Mouse (Mus musculus) gonadal fat pad, adult 2 months (tissue): ENCODE results near the gene Mri1. TPM values are rescaled to one million over a fixed set of nuclear protein-coding genes. Genes with fewer than 3 reads are reported as not detected.

Source experiments
- DNase-seq: peaks from one replicate; pipeline ENCODE4 v3.0.0-alpha.2; 2012; ENCODE audit warnings: low read depth
- polyA plus RNA-seq: library from polyadenylated mRNA; depleted of rRNA; stranded (reverse); fragments of >200 nt; gene quantifications from 2 replicates; pipeline ENCODE4 v1.2.3, GENCODE M21; 2012

Mri1 gene
- polyA plus RNA-seq, 1 experiment: 45.7 TPM

DNA sequence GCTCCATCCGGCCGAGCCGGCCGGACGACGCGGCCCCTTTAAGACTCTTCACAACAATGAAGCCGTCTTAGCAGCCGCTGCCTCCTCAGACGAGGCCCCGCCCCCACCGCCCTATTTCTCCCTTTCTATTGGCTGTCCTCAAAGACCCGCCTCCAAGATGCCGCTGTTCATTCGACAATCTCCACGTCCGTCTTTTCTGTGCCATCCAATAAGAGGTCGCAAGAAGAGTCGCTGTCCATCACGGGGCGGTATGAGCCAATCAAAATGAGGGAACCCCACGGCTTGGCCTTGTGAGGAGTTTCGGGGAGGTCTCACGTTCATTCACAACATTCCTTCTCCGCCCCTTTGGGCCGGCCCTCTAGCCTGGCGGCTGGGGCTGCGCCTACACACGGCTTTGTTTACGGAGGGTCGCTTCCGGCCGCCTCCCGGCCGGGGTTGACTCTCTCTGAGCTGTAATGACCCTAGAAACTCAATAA is 20.1 kb downstream of the Mri1 start, which contains the start of gene Zswim4:
Gene Zswim4 (minus strand): TSS at position 58 of the 476 bp plus-strand sequence.
- DNase-seq: peak; percentile 98

DNA sequence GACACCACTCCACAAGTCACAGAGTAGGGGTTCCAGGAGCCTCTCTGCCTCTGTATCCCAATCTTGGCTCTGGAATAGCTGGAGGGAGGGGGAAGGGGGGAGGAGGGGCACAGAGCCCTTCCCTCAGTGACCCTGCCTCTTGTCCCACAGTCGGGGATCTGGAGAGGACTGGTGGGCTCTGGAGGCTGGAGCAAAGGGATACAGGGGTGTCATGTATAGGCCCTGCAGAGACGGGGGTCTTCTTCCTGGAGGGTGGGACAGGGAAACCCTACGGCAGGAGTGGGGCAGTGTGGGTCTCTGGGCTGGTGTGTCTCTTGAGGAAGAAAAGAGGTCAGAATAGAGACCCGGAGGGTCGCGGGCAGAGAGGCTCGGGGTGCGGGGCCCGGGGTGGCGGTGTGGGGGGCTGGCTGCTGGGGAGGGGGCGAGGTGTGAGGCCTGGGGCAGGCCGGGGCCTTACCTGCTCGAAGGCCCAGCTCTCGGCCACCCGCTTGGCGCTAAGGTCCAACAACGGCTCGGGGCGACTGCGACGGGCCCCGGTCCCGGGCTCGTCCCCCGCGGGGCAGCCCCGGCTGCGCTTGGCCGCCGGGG is 20.6 kb downstream of the Mri1 start:
- DNase-seq: no peak

DNA sequence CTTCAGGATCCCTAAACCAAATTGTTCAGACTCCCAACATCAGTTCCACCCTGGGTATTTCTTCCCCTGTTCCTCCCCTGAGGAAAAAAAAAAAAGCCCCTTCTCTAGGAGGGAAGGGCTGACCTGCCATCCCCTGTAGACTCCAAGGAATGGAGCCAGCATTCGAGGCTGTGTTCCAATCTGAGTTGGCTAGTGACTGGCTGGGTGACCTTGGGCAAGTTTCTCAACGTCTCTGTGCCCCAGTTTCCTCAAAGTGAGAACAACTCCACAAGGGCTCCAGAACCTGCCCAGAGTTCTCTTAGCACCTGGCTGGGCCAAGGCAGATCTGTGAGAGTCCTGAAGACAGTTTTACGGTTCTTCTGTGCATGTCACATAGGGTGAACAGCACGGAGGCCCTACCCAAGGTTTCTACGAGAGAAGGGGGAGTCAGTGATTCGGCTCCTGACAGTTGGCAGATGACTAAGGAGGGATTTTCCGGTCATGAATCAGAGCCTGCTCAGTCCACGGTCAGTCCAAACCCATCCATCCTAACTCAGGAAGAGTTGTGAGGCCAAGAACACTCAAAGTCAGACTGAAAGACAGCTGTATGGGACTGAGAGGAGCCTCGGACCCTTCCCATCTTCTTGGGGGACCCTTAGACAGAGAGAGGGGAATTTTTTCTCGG is 21.2 kb downstream of the Mri1 start:
- DNase-seq: no peak

DNA sequence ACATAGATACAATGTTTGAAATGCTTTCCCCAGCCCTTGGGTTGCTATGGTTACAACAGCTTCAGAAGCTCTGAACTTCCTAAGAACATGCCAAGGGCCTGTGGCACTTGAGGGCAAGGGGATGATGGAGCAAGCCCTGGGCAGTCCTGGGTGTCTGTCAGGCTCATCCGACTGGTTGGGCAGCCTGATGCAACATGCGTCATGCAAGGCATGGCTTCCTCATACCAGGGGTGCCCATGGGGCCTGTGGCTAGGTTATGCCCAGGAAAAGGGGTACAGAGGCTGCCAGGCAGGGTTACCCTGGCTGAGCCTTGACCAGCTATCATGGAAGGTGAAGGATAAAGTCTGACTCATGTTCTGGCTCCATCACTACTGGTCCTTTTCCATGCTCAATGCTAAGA is 24.1 kb downstream of the Mri1 start:
- no peak for DNase-seq

DNA sequence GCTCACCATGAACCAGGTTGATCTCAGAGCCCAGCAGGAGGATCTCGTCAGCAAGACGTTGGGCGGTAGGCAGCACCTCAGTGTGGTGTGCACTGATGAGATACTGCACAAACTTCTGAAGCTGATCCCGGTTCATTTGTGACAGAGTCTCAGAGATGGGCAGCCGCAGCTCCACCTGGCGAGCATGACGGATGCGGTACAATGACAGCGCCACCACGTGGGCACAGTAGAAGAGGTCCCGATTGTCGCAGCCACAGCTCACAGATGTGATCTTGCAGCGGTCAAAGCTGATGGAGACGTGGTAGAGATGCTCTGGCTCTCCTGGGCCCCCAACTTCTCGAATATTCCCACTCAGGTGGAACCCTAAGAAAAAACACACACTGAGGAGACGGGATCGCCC is 26.4 kb downstream of the Mri1 start:
- DNase-seq: no peak

DNA sequence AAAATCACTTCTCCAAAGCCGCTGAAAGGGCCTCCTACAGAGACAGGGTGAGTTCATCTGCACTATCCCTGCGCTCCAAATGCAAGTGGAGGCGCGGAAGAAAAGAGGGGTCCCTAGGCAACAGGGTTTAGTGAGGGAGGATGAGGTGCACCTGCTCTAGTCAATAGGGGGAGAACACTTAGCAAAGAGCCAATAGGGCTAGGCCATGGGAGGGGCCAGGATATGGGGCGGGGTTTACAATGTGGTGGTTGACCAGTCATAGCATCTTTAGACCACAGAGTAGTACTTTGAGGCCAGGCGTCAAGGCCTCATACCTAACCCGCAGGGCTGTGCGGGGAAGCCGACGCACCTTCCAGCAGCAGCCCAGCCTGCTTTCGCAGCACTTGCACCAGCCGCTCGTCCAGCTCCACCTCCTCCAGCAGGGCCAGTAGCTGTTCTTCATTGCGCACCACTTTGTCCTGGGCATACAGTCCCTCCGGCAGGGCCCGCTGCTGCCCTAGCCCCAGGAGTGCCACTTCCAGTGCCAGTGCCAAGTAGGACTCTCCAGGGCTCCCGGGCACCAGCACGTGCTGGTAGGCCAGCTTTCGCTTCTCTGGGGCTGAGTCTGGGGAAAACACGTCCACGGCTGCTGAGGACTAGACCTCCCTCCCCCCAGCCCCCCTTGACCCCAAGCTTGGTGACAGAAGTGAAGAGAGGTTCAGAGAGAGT is 33.6 kb downstream of the Mri1 start:
- DNase-seq: no peak

DNA sequence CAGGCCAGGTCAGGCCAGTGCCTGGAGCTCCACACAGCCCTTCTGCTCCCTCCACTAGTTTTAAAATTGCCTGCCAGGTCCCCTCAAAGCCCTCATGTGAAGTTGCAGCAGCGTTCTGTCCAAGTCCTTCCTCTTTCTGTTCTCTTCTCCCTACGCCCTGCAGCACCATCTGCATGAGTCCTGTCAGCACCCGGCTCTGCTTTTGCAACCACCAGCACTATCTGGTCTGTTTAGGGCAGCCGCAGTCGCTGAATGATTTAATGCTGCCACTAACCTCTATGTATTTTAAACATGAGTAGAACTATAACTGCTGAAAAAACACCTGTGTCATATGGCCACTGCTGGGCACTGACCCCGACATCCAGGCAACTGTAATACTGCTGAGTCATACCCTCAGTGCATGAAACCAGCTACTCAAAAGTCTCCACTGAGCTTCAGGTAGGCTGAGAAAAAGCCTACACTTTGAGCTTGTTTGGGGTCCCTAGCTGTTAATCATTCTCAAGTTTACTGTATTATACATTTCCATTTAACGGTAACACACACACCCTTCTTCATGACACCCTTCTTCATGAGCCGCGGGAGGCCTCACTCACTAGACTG is 34.5 kb downstream of the Mri1 start:
- no peak for DNase-seq

DNA sequence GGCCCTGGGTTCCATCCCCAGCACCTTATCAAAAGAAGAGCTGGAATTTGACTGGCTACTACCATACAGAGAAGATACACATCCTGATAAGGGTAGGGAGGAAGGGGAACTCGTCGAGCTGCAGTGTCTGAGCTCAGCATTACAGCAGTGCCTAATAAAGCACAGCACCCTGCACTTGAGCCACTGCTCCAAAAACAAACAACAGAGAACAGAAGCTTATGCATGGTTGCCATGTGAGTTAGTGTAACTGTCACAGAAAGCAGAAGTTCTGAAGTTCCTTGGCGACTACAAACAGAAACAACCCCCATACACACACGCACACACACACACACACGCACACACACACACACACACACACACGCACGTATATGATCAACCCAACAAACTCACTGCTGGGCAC is 37.0 kb downstream of the Mri1 start:
- DNase-seq: no peak

DNA sequence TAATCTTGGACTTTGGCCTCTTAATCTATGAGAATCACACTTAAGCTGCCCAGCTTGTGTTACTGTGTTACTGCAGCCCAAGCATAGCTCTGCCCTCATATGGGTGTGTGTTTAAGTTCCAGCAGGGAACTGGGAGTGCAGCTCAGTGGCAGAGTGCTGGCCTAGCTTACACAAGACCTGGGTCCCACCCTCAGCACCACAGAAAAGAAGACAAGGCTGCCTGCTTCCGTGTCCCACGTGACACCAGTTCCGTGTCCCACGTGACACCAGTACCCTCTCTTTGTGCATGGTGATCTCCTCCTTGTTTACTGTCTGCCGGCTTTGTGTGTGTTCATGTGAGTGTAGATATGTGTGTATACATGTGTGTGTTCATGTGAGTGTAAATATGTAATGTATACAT is 39.0 kb downstream of the Mri1 start:
- DNase-seq: no peak

DNA sequence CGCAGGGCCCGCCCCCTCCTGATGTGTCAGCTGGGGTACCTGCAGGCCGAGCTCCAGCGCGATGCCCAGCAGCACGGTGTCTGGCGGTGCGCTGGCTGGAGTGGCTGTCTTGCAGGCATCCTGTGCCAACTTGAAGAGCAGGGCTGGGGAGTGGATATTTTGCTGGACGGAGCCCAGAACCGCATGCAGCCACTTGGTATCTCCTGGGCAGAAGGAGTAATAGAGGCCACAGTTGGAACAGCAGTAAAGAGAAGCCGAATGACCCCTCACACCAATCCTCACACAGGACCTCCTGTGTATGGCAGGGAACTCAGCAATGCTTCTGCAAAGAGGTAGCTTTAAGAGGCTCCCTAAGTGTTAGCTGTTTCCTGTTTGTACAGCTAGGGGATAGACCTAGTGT is 39.9 kb downstream of the Mri1 start:
- DNase-seq: no peak

DNA sequence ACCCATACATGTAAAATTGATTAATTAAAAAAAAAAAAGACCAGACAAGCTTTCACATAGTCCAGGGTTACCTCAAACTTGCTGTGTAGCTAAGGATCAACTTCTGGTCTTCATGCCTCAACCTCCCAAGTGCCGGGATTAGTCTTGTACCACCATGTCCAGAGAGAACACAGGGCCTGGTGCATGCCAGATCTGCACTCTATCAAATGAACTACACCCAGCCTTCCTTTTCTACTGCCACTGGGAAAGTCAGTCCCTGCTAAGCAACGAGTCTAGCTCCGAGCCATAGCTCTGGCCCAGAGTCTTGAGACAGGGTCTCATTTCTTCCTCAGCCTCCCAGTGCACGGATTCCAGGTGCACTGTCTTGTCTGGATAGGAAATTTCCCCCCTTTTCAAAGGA is 43.8 kb downstream of the Mri1 start:
- no peak for DNase-seq

DNA sequence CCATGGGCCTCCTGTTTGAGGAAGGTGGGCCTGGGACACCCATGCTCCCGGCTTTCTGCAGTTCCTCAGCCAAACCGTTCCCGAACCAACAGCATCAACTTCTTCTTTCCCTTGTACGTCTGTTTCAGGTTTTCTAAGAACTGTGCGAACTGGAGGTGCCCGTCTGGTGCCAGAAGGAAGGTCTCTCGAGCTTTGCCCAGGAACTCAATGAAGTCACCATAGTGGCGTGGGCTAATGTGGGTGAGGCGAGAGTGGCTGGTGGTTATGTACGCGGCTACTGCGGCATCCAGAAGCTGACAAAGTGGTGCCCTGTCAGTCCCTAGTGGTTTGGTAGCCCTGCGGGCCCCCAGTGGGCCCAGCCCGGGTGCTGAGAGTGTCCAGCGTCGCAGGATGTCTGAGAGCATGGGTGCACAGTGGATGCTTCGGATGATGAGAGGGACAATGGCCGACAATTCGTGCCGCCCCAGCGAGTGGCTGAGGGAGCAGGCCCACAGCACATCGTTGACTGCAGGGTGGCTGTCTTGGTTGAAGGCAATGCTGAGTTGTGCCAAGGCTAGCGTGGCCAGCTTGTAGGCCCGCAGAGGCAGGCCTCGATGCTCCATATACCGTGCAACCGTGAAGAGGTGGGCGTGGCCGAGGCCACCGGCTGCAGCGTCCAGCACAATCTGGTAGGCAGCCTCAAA is 45.1 kb downstream of the Mri1 start:
- DNase-seq: no peak

DNA sequence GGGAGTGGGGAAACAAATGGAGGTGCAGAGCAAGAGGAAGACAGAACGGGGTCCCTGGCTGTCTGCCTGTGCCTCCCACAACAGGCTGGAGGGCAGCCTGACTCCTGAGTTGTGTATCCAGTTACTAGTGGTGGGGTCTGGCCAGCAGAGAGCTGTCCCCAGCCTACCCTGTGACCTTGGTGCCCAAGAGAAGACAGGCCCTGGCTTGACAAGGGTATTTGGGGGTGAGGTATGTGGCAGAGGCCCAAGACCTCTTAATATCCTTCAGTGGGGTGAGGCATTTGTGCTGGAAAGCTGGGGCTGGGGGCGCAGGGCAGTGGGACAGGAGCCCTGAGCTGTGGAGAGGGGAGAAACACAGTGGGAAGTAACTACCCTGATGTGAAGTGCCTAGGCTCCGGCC is 45.9 kb downstream of the Mri1 start:
- no peak for DNase-seq

DNA sequence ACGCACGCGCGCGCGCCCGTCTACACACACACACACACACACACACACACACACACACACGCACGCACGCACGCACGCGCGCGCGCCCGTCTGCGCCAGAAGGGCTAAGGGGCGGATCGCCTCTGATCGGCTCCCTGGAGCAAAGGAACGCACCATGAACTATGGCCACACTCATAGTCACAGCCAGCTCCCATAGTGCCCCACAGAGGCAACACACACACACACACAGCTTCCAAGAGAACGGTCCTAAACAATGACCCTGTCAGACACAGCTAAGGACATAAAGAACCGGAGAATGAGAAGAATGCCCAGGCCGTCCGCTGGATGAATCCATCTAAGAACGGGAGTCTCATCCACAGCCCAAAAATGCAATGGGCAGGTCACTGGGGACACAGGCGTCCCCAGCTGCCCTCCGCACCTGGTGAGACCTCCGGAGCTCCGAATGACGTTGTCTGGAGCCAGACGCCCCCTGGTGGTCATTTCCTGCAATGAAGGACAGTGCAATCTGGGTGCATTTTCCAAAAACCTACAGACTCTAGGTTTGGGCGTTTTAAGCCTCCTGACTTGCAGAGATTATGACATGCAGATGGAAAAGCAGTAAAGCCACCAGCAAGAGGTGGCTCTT is 46.8 kb downstream of the Mri1 start:
- no peak for DNase-seq

DNA sequence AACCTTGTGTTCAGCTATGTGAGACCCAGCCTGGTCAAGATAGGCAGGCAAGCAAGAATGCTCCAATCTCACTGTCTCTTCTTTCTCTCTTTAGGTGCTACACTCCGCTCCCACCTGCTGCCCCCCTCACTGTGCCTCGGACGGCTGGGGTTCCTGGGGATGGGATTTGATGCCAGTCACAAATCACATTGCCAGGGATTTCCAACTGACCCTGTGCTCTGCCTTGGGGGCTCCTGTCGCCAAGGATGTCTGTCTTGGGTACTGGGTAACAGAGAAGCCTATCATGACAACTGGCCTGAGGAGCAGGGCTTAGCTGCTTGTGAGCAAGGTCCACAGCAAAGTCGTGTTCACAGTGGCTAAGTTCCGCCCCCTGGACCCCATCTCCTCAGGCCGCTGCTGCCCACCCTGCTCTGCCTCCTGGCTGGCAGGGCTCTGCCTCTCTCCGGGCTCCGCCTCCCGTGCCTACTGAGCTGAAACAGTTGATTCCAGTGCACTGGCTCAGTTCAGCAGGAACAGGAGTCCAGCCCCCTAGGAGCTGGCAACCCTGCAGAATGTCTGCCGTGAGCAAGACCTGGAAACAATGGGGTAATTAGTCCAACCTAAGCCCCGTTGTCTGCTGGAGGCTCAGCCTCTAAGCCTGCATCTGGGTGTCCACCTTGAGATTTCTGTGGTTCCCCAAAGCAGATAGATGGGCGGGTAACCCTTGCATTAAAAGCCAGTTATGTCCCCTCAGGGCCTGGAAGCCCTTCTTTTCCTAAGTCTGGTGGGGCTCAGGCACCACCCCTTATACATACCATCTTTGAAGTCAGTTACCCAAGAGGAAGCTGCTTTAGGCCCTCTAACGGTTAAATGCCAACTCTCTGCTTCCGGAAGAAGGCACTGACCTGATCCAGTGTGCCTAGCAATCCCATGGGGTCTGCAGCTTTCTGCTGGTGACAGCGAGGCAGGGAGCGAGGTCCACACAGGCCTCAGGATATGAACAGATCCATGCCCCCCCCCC is 48.4 kb downstream of the Mri1 start:
- DNase-seq: no peak

DNA sequence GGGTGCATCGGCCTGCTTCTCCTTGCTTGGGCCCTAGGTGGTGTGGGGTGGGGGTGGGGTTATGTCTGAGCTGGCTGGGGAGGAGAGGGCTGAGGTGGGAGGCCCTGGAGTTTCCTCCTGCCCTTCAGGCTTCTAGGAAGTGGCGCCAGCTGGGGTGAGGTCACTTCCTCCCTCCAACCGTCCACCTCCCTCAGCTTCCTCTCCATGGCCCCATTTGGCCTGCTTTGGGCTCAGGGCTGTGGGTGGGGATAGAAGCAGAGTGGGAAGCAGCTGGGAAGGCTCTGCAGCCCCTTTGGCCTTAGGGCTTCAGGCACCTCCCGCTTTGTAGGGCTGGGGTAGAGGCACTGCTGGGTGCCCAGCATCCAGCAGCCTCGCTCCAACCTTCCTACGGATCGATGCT is 49.3 kb downstream of the Mri1 start:
- DNase-seq: no peak

DNA sequence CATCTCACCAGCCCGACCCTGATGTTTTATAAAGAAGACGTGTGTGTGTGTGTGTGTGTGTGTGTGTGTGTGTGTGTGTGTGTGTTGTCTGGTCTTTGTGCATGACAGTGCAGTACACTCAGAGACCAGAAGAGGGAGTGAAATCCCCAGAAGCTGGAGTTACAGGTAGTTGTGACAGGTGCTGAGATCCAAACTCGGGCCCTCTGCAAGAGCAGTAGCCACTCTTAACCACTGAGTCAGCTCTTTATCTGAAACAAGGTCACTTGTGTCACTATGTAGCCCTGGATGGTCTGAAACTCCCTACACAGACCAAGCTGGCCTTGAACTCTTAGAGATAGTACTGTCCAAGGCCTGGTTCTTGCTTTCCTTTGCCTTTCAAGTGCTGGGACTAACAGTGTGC is 50.5 kb downstream of the Mri1 start:
- DNase-seq: no peak

DNA sequence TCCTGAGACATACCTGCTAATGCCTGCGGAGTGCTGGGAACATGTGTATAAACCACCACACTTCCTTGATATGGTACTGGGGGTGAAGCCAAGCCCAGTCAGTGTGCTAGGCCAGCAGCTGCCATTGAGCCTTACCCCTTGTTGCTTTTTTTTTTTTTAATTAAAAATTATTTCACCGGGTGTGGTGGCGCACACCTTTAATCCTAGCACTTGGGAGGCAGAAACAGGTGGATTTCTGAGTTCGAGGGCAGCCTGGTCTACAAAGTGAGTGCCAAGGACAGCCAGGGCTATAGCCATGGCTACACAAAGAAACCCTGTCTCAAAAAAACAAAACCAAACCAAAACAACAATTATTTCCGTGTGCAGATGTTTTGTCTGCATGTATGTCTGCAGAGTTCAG is 52.1 kb downstream of the Mri1 start:
- no peak for DNase-seq

DNA sequence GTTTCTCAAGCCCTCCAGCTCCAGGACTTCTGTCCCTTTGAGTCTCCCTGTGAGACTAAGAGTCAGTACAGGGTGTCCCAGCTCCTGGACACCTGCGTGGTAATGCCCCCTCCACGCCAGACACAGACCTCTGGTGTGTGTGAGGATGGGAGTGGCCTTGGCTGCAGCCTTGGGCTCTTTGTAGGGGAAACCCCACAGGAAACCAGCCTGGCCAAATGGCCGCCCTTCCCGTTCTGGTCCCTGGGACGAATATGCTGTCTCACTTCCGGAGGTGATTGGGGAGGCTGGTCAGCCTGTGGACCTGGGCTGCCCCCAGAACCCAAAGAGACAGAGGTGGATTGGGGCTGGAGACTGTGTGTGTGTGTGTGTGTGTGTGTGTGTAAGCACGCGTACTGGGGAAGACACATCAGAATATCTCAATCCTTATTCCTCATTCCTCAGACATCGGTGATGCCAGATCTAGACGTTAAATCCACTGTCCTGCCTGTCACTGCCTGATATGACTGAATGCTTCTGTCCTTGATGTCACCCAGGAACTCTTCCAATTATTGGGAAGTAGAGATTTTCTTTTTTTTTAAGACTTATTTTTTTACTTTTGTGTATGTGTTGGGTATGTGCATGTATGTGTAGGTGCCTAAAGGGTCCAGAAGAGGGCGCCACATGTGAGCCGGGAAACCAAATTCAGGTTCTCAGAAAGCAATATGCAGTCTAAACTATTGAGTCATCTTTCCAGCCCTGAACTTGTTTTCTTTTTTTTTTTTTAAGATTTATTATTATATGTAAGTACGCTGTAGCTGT is 53.0 kb downstream of the Mri1 start:
- DNase-seq: no peak
